Mouse (Mus musculus) ES-E14 (cell line): ENCODE results near the gene Cdc42bpg.

Experiments used
- CHD2 ChIP-seq: IDR thresholded peaks from 2 replicates; pipeline ENCODE4 v1.6.1; 2014; ENCODE audit warnings: mild to moderate bottlenecking, low read depth, low read length, inconsistent platforms
- ZNF384 ChIP-seq: IDR thresholded peaks from 2 replicates; pipeline ENCODE4 v1.6.1; 2012; ENCODE audit warnings: low read depth, low read length, inconsistent platforms

GRCm38 (mm10) chr19:6321786-6322621, 15.7 kb downstream of the Cdc42bpg start:
- TF ChIP-seq ZNF384: no peak
- peak; percentile 70 for TF ChIP-seq CHD2
